Mouse (Mus musculus) C2C12 (cell line): ENCODE measurements around the gene Romo1. TPM values are rescaled to one million over a fixed set of nuclear protein-coding genes. Genes with fewer than 3 reads are reported as not detected.
"Not testable (repeated sequence)": the region's sequence is repeated elsewhere in the genome, so short reads cannot be mapped to it uniquely, and the experiment has no call there.

Experiments used
- H3K27me3 ChIP-seq: one replicate; pipeline ENCODE4 v1.6.1; 2011; ENCODE audit not compliant: control insufficient read depth, insufficient read depth, insufficient read length
- H3K36me3 ChIP-seq: one replicate; pipeline ENCODE4 v1.6.1; 2011; ENCODE audit not compliant: control insufficient read depth, insufficient read depth
- H3K4me3 ChIP-seq: one replicate; pipeline ENCODE4 v1.5.1; 2011; ENCODE audit warnings: mild to moderate bottlenecking, control low read depth; ENCODE audit not compliant: poor library complexity, insufficient read depth, severe bottlenecking
- H3K79me2 ChIP-seq: one replicate; pipeline ENCODE4 v1.6.1; 2011; ENCODE audit not compliant: control insufficient read depth, insufficient read depth
- H3K79me3 ChIP-seq: one replicate; pipeline ENCODE4 v1.6.1; 2011; ENCODE audit warnings: low read depth, control low read depth
- H3ac ChIP-seq: one replicate; pipeline ENCODE3; 2011; ENCODE audit warnings: low read depth; ENCODE audit not compliant: control insufficient read depth, insufficient read length
- CEBPB ChIP-seq: IDR thresholded peaks from one replicate; pipeline ENCODE4 v1.6.1; 2011; ENCODE audit warnings: low read depth, mild to moderate bottlenecking, control low read depth, moderate library complexity
- CTCF ChIP-seq: IDR thresholded peaks from one replicate; pipeline ENCODE4 v1.5.1; 2011; ENCODE audit not compliant: control insufficient read depth, insufficient read depth, insufficient read length
- FOSL1 ChIP-seq: IDR thresholded peaks from one replicate; pipeline ENCODE4 v1.8.0; 2011; ENCODE audit warnings: mild to moderate bottlenecking, low read length; ENCODE audit not compliant: poor library complexity, insufficient read depth, severe bottlenecking
- MAX ChIP-seq: IDR thresholded peaks from one replicate; pipeline ENCODE4 v1.6.1; 2011; ENCODE audit warnings: mild to moderate bottlenecking, control low read depth
- MYOD1 ChIP-seq: IDR thresholded peaks from one replicate; pipeline ENCODE4 v1.6.1; 2011; ENCODE audit warnings: low read depth; ENCODE audit not compliant: control insufficient read depth, insufficient read length
- MYOG ChIP-seq: IDR thresholded peaks from one replicate; pipeline ENCODE4 v1.6.1; 2011; ENCODE audit not compliant: control insufficient read depth, insufficient read length; ENCODE audit errors: extremely low read depth
- USF1 ChIP-seq: IDR thresholded peaks from one replicate; pipeline ENCODE4 v1.6.1; 2011; ENCODE audit warnings: low read depth, mild to moderate bottlenecking, control low read depth, moderate library complexity
- long read RNA-seq, 2 experiments: library from polyadenylated mRNA; unstranded; transcript quantifications; one replicate each; pipeline ENCODE4 v2.0.0; 2019 to 2020
- polyA plus RNA-seq: library from polyadenylated mRNA; unstranded; fragments of >200 nt; fragmentation: generic; extraction: Trizol; gene quantifications from one replicate; pipeline ENCODE4 v1.2.1, GENCODE M21; 2012; ENCODE audit warnings: missing spikeins

The Romo1 gene
- 287 TPM for polyA plus RNA-seq
- long read RNA-seq, experiment 1, transcript Romo1-204 (3 exons, 379 nt): minor isoform, 11 of 111 reads
- long read RNA-seq, experiment 1, transcript Romo1-201 (3 exons, 569 nt): major isoform, 96 of 111 reads
- long read RNA-seq, experiment 1, partial matches to known transcripts: 0 of 111 reads
- long read RNA-seq, experiment 1, other reads (novel, unspliced or antisense): 0 of 111 reads
- long read RNA-seq, experiment 2, partial matches to known transcripts: 1 of 4 reads
- long read RNA-seq, experiment 2, other reads (novel, unspliced or antisense): 0 of 4 reads

GRCm38 (mm10) chr2:156143953-156144724, at the start of gene Romo1, which contains the start of gene Nfs1:
Gene Romo1 (plus strand): TSS chr2:156144039.
Gene Nfs1 (minus strand): TSS chr2:156144186.
- H3K27me3 ChIP-seq: no peaks in the 10 kb centered on the region
- peaks cover 47% of the 10 kb centered on the region for H3K79me2 ChIP-seq
- peak within 1 kb of the TSS; percentile 73 for H3K4me3 ChIP-seq
- peaks cover 7% of the 10 kb centered on the region for H3K79me3 ChIP-seq
- TF ChIP-seq MAX (peak; percentile 89), CEBPB (no peak), USF1 (no peak), MYOD1 (peak; percentile 5), MYOG (no peak), CTCF (peak; percentile 61)
- peaks cover 48% of the 10 kb centered on the region for H3K36me3 ChIP-seq
- H3ac ChIP-seq: peak within 1 kb of the TSS; percentile 87

- H3K36me3 ChIP-seq: peaks cover 15% of the 10 kb centered on the region
- no peaks in the 10 kb centered on the region for H3K27me3 ChIP-seq
- H3K79me3 ChIP-seq: peaks cover 57% of the 10 kb centered on the region
- H3ac ChIP-seq: peak overlapping the region; percentile 96
- peaks cover 64% of the 10 kb centered on the region for H3K79me2 ChIP-seq
- TF ChIP-seq USF1 (no peak), CEBPB (no peak), MAX (no peak), MYOG (no peak), MYOD1 (no peak), FOSL1 (no peak), CTCF (no peak)
- H3K4me3 ChIP-seq: peak overlapping the region; percentile 87
Measured at GRCm38 (mm10) chr2:156110627-156111357, 33.0 kb upstream of the Romo1 start.

GRCm38 (mm10) chr2:156111358-156112079, 32.3 kb upstream of the Romo1 start, which contains the start of the genes Cpne1 and Rbm12:
Gene Cpne1 (minus strand): TSS chr2:156111965.
Gene Rbm12 (minus strand): TSS chr2:156111978.
- Histone ChIP-seq H3K4me3 (peak within 1 kb of the TSS; percentile 87), H3K79me2 (peaks cover 56% of the 10 kb centered on the region), H3ac (peak within 1 kb of the TSS; percentile 96), H3K27me3 (no peaks in the 10 kb centered on the region), H3K36me3 (peaks cover 9% of the 10 kb centered on the region), H3K79me3 (peaks cover 50% of the 10 kb centered on the region)
- TF ChIP-seq MYOG: no peak
- no peak for TF ChIP-seq USF1
- TF ChIP-seq MAX: no peak
- no peak for TF ChIP-seq MYOD1
- no peak for TF ChIP-seq CTCF
- no peak for TF ChIP-seq FOSL1
- no peak for TF ChIP-seq CEBPB

GRCm38 (mm10) chr2:156112080-156112423, 31.8 kb upstream of the Romo1 start:
- not testable (repeated sequence) for H3K36me3 ChIP-seq, H3K27me3 ChIP-seq
- Histone ChIP-seq H3K79me2 (peaks cover 51% of the 10 kb centered on the region), H3ac (peak overlapping the region; percentile 52), H3K4me3 (peak overlapping the region; percentile 87), H3K79me3 (peaks cover 45% of the 10 kb centered on the region)

- H3K79me2 ChIP-seq: no peaks in the 10 kb centered on the region
- H3K79me3 ChIP-seq: no peaks in the 10 kb centered on the region
- TF ChIP-seq USF1: no peak
- TF ChIP-seq MAX: peak; percentile 62
- H3K27me3 ChIP-seq: no peaks in the 10 kb centered on the region
- H3ac ChIP-seq: no peak overlapping the region
- H3K4me3 ChIP-seq: no peak overlapping the region
- H3K36me3 ChIP-seq: peaks cover 12% of the 10 kb centered on the region
Measured at GRCm38 (mm10) chr2:156119566-156119965, 24.3 kb upstream of the Romo1 start.
